Mouse (Mus musculus) left cerebral cortex, adult 8-10 months (tissue): ENCODE data around the gene Acaca. TPM values are rescaled to one million over a fixed set of nuclear protein-coding genes. Genes with fewer than 3 reads are reported as not detected.
"Not testable (repeated sequence)": the region's sequence is repeated elsewhere in the genome, so short reads cannot be mapped to it uniquely, and the experiment has no call there.

Experiments
- DNase-seq, 2 experiments: peaks; one replicate each; pipeline ENCODE4 v3.0.0; 2022; ENCODE audit warnings: low spot score in 2 of 2
- total RNA-seq, 4 experiments: library from RNA; stranded (reverse); gene quantifications; 2 replicates each; pipeline ENCODE4 v1.2.4; 2022

The Acaca gene
- total RNA-seq, 4 experiments from 2014 or later = 80.3 to 96.1 (median 90.3) TPM

- DNase-seq = no peak
Measured at GRCm38 (mm10) chr11:84327086-84327485, 197.6 kb downstream of the Acaca start.

GRCm38 (mm10) chr11:84332384-84332783 is 202.9 kb downstream of the Acaca start:
- no peak for DNase-seq

GRCm38 (mm10) chr11:84332860-84333259 is 203.4 kb downstream of the Acaca start:
- DNase-seq = no peak

- DNase-seq = not testable (repeated sequence)
Measured at GRCm38 (mm10) chr11:84338273-84338672, 208.8 kb downstream of the Acaca start.

- DNase-seq = no peak
Measured at GRCm38 (mm10) chr11:84340630-84341029, 211.2 kb downstream of the Acaca start.

GRCm38 (mm10) chr11:84344522-84345236 is 215.2 kb downstream of the Acaca start:
- no peak for DNase-seq

- DNase-seq = no peak
Measured at GRCm38 (mm10) chr11:84347766-84348165, 218.3 kb downstream of the Acaca start.

- DNase-seq = no peak
Measured at GRCm38 (mm10) chr11:84348843-84349825, 219.7 kb downstream of the Acaca start.

- no peak for DNase-seq
Measured at GRCm38 (mm10) chr11:84351150-84351549, 221.7 kb downstream of the Acaca start.

- no peak for DNase-seq
Measured at GRCm38 (mm10) chr11:84353058-84353726, 223.7 kb downstream of the Acaca start.

- no peak for DNase-seq
Measured at GRCm38 (mm10) chr11:84357304-84357703, 227.8 kb downstream of the Acaca start.

- DNase-seq = no peak
Measured at GRCm38 (mm10) chr11:84357771-84358170, 228.3 kb downstream of the Acaca start.

GRCm38 (mm10) chr11:84361551-84361950 is 232.1 kb downstream of the Acaca start:
- no peak for DNase-seq

GRCm38 (mm10) chr11:84362633-84363243 is 233.3 kb downstream of the Acaca start:
- DNase-seq = no peak

- DNase-seq = no peak
Measured at GRCm38 (mm10) chr11:84365313-84365712, 235.8 kb downstream of the Acaca start.

- DNase-seq = no peak
Measured at GRCm38 (mm10) chr11:84368902-84369301, 239.4 kb downstream of the Acaca start.

GRCm38 (mm10) chr11:84373122-84373521 is 243.7 kb downstream of the Acaca start:
- DNase-seq = no peak

- DNase-seq = no peak
Measured at GRCm38 (mm10) chr11:84375951-84376496, 246.6 kb downstream of the Acaca start.

- DNase-seq = no peak
Measured at GRCm38 (mm10) chr11:84376510-84377365, 247.3 kb downstream of the Acaca start.

- no peak for DNase-seq
Measured at GRCm38 (mm10) chr11:84382450-84382849, 253.0 kb downstream of the Acaca start.
